Mouse (Mus musculus) kidney, adult 2 months (tissue): ENCODE data around the gene Zfp879.

Experiments used
- CTCF ChIP-seq: fragments of 200-500 bp; conservative IDR thresholded peaks from 2 replicates; pipeline ENCODE4 v1.5.1; 2011; ENCODE audit warnings: low read depth, mild to moderate bottlenecking, control low read depth, low read length, moderate library complexity, mixed read lengths; ENCODE audit not compliant: insufficient read depth, insufficient read length
- POLR2A ChIP-seq: fragments of 200-500 bp; IDR thresholded peaks from one replicate; pipeline ENCODE4 v1.6.1; 2011; ENCODE audit warnings: low read depth, low read length, control low read depth

- no peak for TF ChIP-seq CTCF
- no peak for TF ChIP-seq POLR2A
Observed at GRCm38 (mm10) chr11:50850177-50850735, 8.9 kb upstream of the Zfp879 start, which contains the start of gene Grm6.
